Mouse (Mus musculus) intestine, postnatal 0 days (tissue): ENCODE measurements around the gene Polr3gl. TPM values are rescaled to one million over a fixed set of nuclear protein-coding genes. Genes with fewer than 3 reads are reported as not detected.

Experiments used
- ATAC-seq: fragments of 200-750 bp; cut with Nextera tagmentation; 2 replicates; pipeline ENCODE4 v1.8.0; 2017; ENCODE audit warnings: mild to moderate bottlenecking, moderate TSS enrichment, moderate library complexity
- H3K27ac ChIP-seq: fragments of 300-500 bp; sonication (generic); 2 replicates; pipeline ENCODE4 v1.5.1; 2014; ENCODE audit warnings: mild to moderate bottlenecking, low read depth, low read length, moderate library complexity
- H3K27me3 ChIP-seq: fragments of 300-500 bp; sonication (generic); replicated peaks from 2 replicates; pipeline ENCODE4 v1.6.1; 2014; ENCODE audit warnings: low read length, mixed read lengths; ENCODE audit not compliant: control insufficient read depth, insufficient read depth
- H3K36me3 ChIP-seq: fragments of 300-500 bp; sonication (generic); 2 replicates; pipeline ENCODE4 v1.6.1; 2014; ENCODE audit warnings: mild to moderate bottlenecking, moderate library complexity; ENCODE audit not compliant: control insufficient read depth, insufficient read depth
- H3K4me1 ChIP-seq: fragments of 300-500 bp; sonication (generic); replicated peaks from 2 replicates; pipeline ENCODE4 v1.6.1; 2014; ENCODE audit warnings: antibody characterized with exemption, low read length, mixed read lengths; ENCODE audit not compliant: control insufficient read depth, insufficient read depth
- H3K4me2 ChIP-seq: fragments of 300-500 bp; sonication (generic); replicated peaks from 2 replicates; pipeline ENCODE4 v1.6.1; 2014; ENCODE audit warnings: low read depth, mild to moderate bottlenecking, moderate library complexity
- H3K4me3 ChIP-seq: fragments of 300-500 bp; sonication (generic); 2 replicates; pipeline ENCODE4 v1.5.1; 2014; ENCODE audit warnings: low read depth, low read length
- H3K9ac ChIP-seq: fragments of 300-500 bp; sonication (generic); 2 replicates; pipeline ENCODE4 v1.6.1; 2014; ENCODE audit warnings: mild to moderate bottlenecking, low read depth, low read length
- H3K9me3 ChIP-seq: fragments of 300-500 bp; sonication (generic); 2 replicates; pipeline ENCODE4 v1.6.1; 2016; ENCODE audit warnings: mixed run types; ENCODE audit not compliant: control insufficient read depth
- CTCF ChIP-seq: sonication (generic); IDR thresholded peaks from 2 replicates; pipeline ENCODE4 v1.5.1; 2016; ENCODE audit warnings: low read depth, mild to moderate bottlenecking, control low read depth, antibody characterized with exemption, moderate library complexity
- WGBS: fragments of 180-500 bp; shearing (Covaris S2); extraction: QIAGEN DNeasy Blood & Tissue Kit; methylation state at CpG from one replicate; pipeline ENCODE4 v1.1.7; 2014; 5-methylcytosine and 5-hydroxymethylcytosine counted together
- polyA plus RNA-seq: library from polyadenylated mRNA; unstranded; fragments of >200 nt; fragmentation: Nextera tagmentation; extraction: Ambion mirVana; gene quantifications from 2 replicates; pipeline ENCODE4 v1.2.1, GENCODE M21; 2015

Gene Polr3gl
- polyA plus RNA-seq, 1 experiment from 2014 or later, result 18.7 TPM

GRCm38 (mm10) chr3:96599069-96599393, 5.0 kb upstream of the Polr3gl start:
- 51% methylated on average over 8 of the region's 8 CpGs for WGBS
- Histone ChIP-seq H3K4me2 (0 out of 2 replicates have a peak overlapping the region, but pooled peaks have one; percentile 71), H3K27me3 (peaks cover 48% of the 10 kb centered on the region), H3K4me1 (peaks cover 8% of the 10 kb centered on the region; the same call in 1 of the 2 replicates), H3K27ac (no peak overlapping the region), H3K9me3 (no peaks in the 10 kb centered on the region), H3K36me3 (no peaks in the 10 kb centered on the region), H3K9ac (no peak overlapping the region), H3K4me3 (0 out of 2 replicates have a peak overlapping the region, but pooled peaks have one; percentile 43)
- ATAC-seq, result no peak
- TF ChIP-seq CTCF, result no peak

GRCm38 (mm10) chr3:96598156-96599068, 4.4 kb upstream of the Polr3gl start:
- Histone ChIP-seq H3K9me3 (no peaks in the 10 kb centered on the region), H3K4me3 (peak overlapping the region; percentile 43), H3K36me3 (no peaks in the 10 kb centered on the region), H3K4me2 (peak overlapping the region; percentile 71), H3K27me3 (peaks cover 48% of the 10 kb centered on the region), H3K4me1 (peaks cover 8% of the 10 kb centered on the region; the same call in 1 of the 2 replicates), H3K9ac (peak overlapping the region; percentile 27), H3K27ac (no peak overlapping the region)
- 2% methylated on average over 54 of the region's 54 CpGs for WGBS
- ATAC-seq, result no peak
- no peak for TF ChIP-seq CTCF

GRCm38 (mm10) chr3:96597435-96597891, 3.5 kb upstream of the Polr3gl start:
- Histone ChIP-seq H3K27ac (no peak overlapping the region), H3K9ac (peak overlapping the region; percentile 27), H3K27me3 (peaks cover 48% of the 10 kb centered on the region), H3K36me3 (no peaks in the 10 kb centered on the region), H3K4me1 (peaks cover 12% of the 10 kb centered on the region; the same call in 1 of the 2 replicates), H3K4me2 (peak overlapping the region; percentile 71), H3K9me3 (no peaks in the 10 kb centered on the region), H3K4me3 (peak overlapping the region; percentile 43)
- TF ChIP-seq CTCF, result no peak
- ATAC-seq, result no peak
- WGBS, result under 1% methylated on average over 40 of the region's 40 CpGs

- H3K27ac ChIP-seq, result no peak overlapping the region
- no peak for TF ChIP-seq CTCF
- H3K4me2 ChIP-seq, result peak overlapping the region; percentile 71
- no peak for ATAC-seq
- H3K27me3 ChIP-seq, result peaks cover 48% of the 10 kb centered on the region
- peak overlapping the region; percentile 43 for H3K4me3 ChIP-seq
- 0 out of 2 replicates have a peak overlapping the region, but pooled peaks have one; percentile 27 for H3K9ac ChIP-seq
- H3K4me1 ChIP-seq, result peaks cover 12% of the 10 kb centered on the region; the same call in 1 of the 2 replicates
- no peaks in the 10 kb centered on the region for H3K36me3 ChIP-seq
- H3K9me3 ChIP-seq, result no peaks in the 10 kb centered on the region
- 2% methylated on average over 11 of the region's 12 CpGs for WGBS
These were observed 2.9 kb upstream of the Polr3gl start for GRCm38 (mm10) chr3:96596855-96597254.

GRCm38 (mm10) chr3:96596228-96596707, 2.3 kb upstream of the Polr3gl start, which contains the start of gene Ankrd34a:
Gene Ankrd34a (plus strand): TSS chr3:96596636.
- no peaks in the 10 kb centered on the region for H3K36me3 ChIP-seq
- no peaks in the 10 kb centered on the region for H3K9me3 ChIP-seq
- peak within 1 kb of the TSS; percentile 43 for H3K9ac ChIP-seq
- peak within 1 kb of the TSS; percentile 43 for H3K4me3 ChIP-seq
- no peak within 1 kb of the TSS for H3K27ac ChIP-seq
- TF ChIP-seq CTCF, result no peak
- H3K27me3 ChIP-seq, result peaks cover 46% of the 10 kb centered on the region
- ATAC-seq, result no peak
- 1% methylated on average over 21 of the region's 23 CpGs for WGBS
- H3K4me2 ChIP-seq, result peak within 1 kb of the TSS; percentile 71
- peaks cover 12% of the 10 kb centered on the region; the same call in 1 of the 2 replicates for H3K4me1 ChIP-seq

GRCm38 (mm10) chr3:96595661-96596060, 1.7 kb upstream of the Polr3gl start:
- peaks cover 12% of the 10 kb centered on the region; the same call in 1 of the 2 replicates for H3K4me1 ChIP-seq
- 27% methylated on average over 6 of the region's 6 CpGs for WGBS
- no peak for ATAC-seq
- no peak overlapping the region for H3K9ac ChIP-seq
- H3K9me3 ChIP-seq, result no peaks in the 10 kb centered on the region
- TF ChIP-seq CTCF, result no peak
- no peak overlapping the region for H3K27ac ChIP-seq
- H3K4me3 ChIP-seq, result no peak overlapping the region
- peaks cover 42% of the 10 kb centered on the region for H3K27me3 ChIP-seq
- H3K36me3 ChIP-seq, result no peaks in the 10 kb centered on the region
- H3K4me2 ChIP-seq, result peak overlapping the region; percentile 71; the same call in 1 of the 2 replicates
